Comparison of ENCODE assay signal across 8 mouse cellular contexts in the genomic region with DNA sequence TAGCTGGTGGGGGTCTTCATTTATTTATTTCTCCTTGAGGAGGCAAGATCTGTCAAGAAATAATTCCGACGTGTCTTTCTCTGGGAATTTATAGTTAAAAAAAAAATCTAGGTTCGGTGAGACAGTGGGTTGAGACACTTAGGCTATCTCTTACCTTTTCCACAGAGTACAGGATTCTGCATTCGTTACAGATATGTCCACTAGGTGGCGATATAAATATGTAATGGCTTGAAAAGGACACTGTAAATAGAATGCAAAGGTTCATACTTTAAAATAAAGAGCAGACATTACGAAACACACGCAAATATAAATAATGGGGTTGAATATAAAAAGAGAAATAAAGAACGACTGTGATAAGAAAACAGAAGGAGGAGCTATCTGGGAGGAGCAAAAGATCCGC.
DNase-seq lines count a peak whose midpoint lies in the region; TF ChIP-seq lines count a peak whose summit lies in the region.

No protein-coding gene starts in this region.

- TF ChIP-seq CTCF in layer of hippocampus, adult 2 months (conservative IDR thresholded peaks at IDR 0.05): peak; percentile 83

- peak in 1 of 2 experiments; percentile 19 for DNase-seq in layer of hippocampus, adult 2 months (ENCODE audit: low spot score in 2 of 2)
- DNase-seq in layer of hippocampus, adult 8-10 months (ENCODE audit: low spot score in 2 of 2): no peak
- peak; percentile 65 for DNase-seq in NIH3T3 (ENCODE audit: low read depth)
- DNase-seq in embryo, embryonic 9.5 days (ENCODE audit: extremely low spot score): peak; percentile 29
- DNase-seq in lung, postnatal 25 days (ENCODE audit: low spot score): peak; percentile 7
- no peak for DNase-seq in adrenal gland, postnatal 14 days
- DNase-seq in ovary, postnatal 10 days (ENCODE audit: low spot score): no peak
- no peak for DNase-seq in testis, postnatal 10 days (ENCODE audit: low spot score)

- H3K4me3 ChIP-seq in layer of hippocampus, adult 2 months: no peak overlapping the region

- no peak overlapping the region for H3K27ac ChIP-seq in layer of hippocampus, adult 2 months

Comparison
In these comparisons a context has a peak if more than half of its experiments do, and no peak if none do; other contexts are left out.
1. DNase-seq: peak in NIH3T3 (single experiment), embryo, embryonic 9.5 days (single experiment) and lung, postnatal 25 days (single experiment); none in layer of hippocampus, adult 8-10 months (0 of 2), adrenal gland, postnatal 14 days (single experiment), ovary, postnatal 10 days (single experiment) and testis, postnatal 10 days (single experiment).